Mouse (Mus musculus) lung, embryonic 16.5 days (tissue): ENCODE measurements around the gene Ndufs2. TPM values are rescaled to one million over a fixed set of nuclear protein-coding genes. Genes with fewer than 3 reads are reported as not detected.

ENCODE experiments used
- ATAC-seq: fragments of 200-750 bp; cut with Nextera tagmentation; 2 replicates; pipeline ENCODE4 v1.8.0; 2017; ENCODE audit warnings: low read depth, mild to moderate bottlenecking, moderate library complexity
- H3K27ac ChIP-seq: fragments of 300-500 bp; sonication (generic); 2 replicates; pipeline ENCODE4 v1.5.1; 2014; ENCODE audit warnings: mild to moderate bottlenecking, control low read depth, low read length
- H3K27me3 ChIP-seq: fragments of 300-500 bp; sonication (generic); 2 replicates; pipeline ENCODE4 v1.6.1; 2014; ENCODE audit warnings: low read depth, low read length, mixed read lengths; ENCODE audit not compliant: control insufficient read depth, insufficient read depth
- H3K36me3 ChIP-seq: fragments of 300-500 bp; sonication (generic); 2 replicates; pipeline ENCODE4 v1.6.1; 2014; ENCODE audit warnings: low read length; ENCODE audit not compliant: control insufficient read depth, insufficient read depth
- H3K4me1 ChIP-seq: fragments of 300-500 bp; sonication (generic); replicated peaks from 2 replicates; pipeline ENCODE4 v1.6.1; 2014; ENCODE audit warnings: low read length, mixed read lengths; ENCODE audit not compliant: control insufficient read depth, insufficient read depth
- H3K4me2 ChIP-seq: fragments of 300-500 bp; sonication (generic); 2 replicates; pipeline ENCODE4 v1.6.1; 2014; ENCODE audit warnings: low read depth, low read length, control low read depth
- H3K4me3 ChIP-seq: fragments of 300-500 bp; sonication (generic); 2 replicates; pipeline ENCODE4 v1.5.1; 2014; ENCODE audit warnings: mild to moderate bottlenecking, low read length, control low read depth
- H3K9ac ChIP-seq: fragments of 300-500 bp; sonication (generic); 2 replicates; pipeline ENCODE4 v1.6.1; 2014; ENCODE audit warnings: low read length, control low read depth
- H3K9me3 ChIP-seq: fragments of 300-500 bp; sonication (generic); 2 replicates; pipeline ENCODE4 v1.6.1; 2016; ENCODE audit warnings: low read length; ENCODE audit not compliant: control insufficient read depth
- WGBS: fragments of 180-500 bp; shearing (Covaris S2); extraction: QIAGEN DNeasy Blood & Tissue Kit; methylation state at CpG from one replicate; pipeline ENCODE4 v1.1.7; 2014; 5-methylcytosine and 5-hydroxymethylcytosine counted together
- polyA plus RNA-seq: library from polyadenylated mRNA; unstranded; fragments of >200 nt; fragmentation: Nextera tagmentation; extraction: Ambion mirVana; gene quantifications from 2 replicates; pipeline ENCODE4 v1.2.1, GENCODE M21; 2015

The Ndufs2 gene
- polyA plus RNA-seq, 1 experiment from 2014 or later, result 230 TPM

GRCm38 (mm10) chr1:171216241-171216955 lies 34.8 kb downstream of the Ndufs2 start:
- Histone ChIP-seq H3K9me3 (no peaks in the 10 kb centered on the region), H3K4me1 (peaks cover 5% of the 10 kb centered on the region), H3K27ac (no peak overlapping the region), H3K4me2 (no peak overlapping the region), H3K36me3 (peaks cover 10% of the 10 kb centered on the region), H3K4me3 (no peak overlapping the region), H3K27me3 (no peaks in the 10 kb centered on the region), H3K9ac (no peak overlapping the region)
- ATAC-seq, result no peak
- 82% methylated on average over 18 of the region's 18 CpGs for WGBS

GRCm38 (mm10) chr1:171213801-171214496 lies 37.2 kb downstream of the Ndufs2 start, which contains the start of gene Nr1i3:
Gene Nr1i3 (plus strand): TSS chr1:171213970.
- no peak within 1 kb of the TSS for H3K27ac ChIP-seq
- H3K4me2 ChIP-seq, result no peak within 1 kb of the TSS
- no peak within 1 kb of the TSS for H3K9ac ChIP-seq
- H3K27me3 ChIP-seq, result no peaks in the 10 kb centered on the region
- H3K4me3 ChIP-seq, result no peak within 1 kb of the TSS
- no peaks in the 10 kb centered on the region for H3K36me3 ChIP-seq
- no peak for ATAC-seq
- no peaks in the 10 kb centered on the region for H3K9me3 ChIP-seq
- WGBS, result 66% methylated on average over 10 of the region's 10 CpGs
- H3K4me1 ChIP-seq, result no peaks in the 10 kb centered on the region

- ATAC-seq, result no peak
- no peak overlapping the region for H3K27ac ChIP-seq
- no peaks in the 10 kb centered on the region for H3K27me3 ChIP-seq
- WGBS, result 43% methylated on average over 3 of the region's 3 CpGs
- H3K4me1 ChIP-seq, result no peaks in the 10 kb centered on the region
- no peak overlapping the region for H3K4me3 ChIP-seq
- no peak overlapping the region for H3K9ac ChIP-seq
- H3K36me3 ChIP-seq, result no peaks in the 10 kb centered on the region
- no peaks in the 10 kb centered on the region for H3K9me3 ChIP-seq
- H3K4me2 ChIP-seq, result no peak overlapping the region
Measured at GRCm38 (mm10) chr1:171212854-171213253, 38.3 kb downstream of the Ndufs2 start.

- H3K9ac ChIP-seq, result no peak overlapping the region
- ATAC-seq, result no peak
- no peak overlapping the region for H3K4me3 ChIP-seq
- H3K36me3 ChIP-seq, result no peaks in the 10 kb centered on the region
- H3K4me2 ChIP-seq, result no peak overlapping the region
- H3K4me1 ChIP-seq, result no peaks in the 10 kb centered on the region
- H3K27me3 ChIP-seq, result no peaks in the 10 kb centered on the region
- WGBS, result 20% methylated on average over 4 of the region's 4 CpGs
- no peaks in the 10 kb centered on the region for H3K9me3 ChIP-seq
- H3K27ac ChIP-seq, result no peak overlapping the region
Measured at GRCm38 (mm10) chr1:171209409-171209808, 41.8 kb downstream of the Ndufs2 start.

- no peaks in the 10 kb centered on the region for H3K27me3 ChIP-seq
- H3K9ac ChIP-seq, result no peak overlapping the region
- no peaks in the 10 kb centered on the region for H3K4me1 ChIP-seq
- H3K4me2 ChIP-seq, result no peak overlapping the region
- no peaks in the 10 kb centered on the region for H3K9me3 ChIP-seq
- no peak for ATAC-seq
- H3K36me3 ChIP-seq, result no peaks in the 10 kb centered on the region
- no peak overlapping the region for H3K27ac ChIP-seq
- 66% methylated on average over 6 of the region's 6 CpGs for WGBS
- H3K4me3 ChIP-seq, result no peak overlapping the region
Measured at GRCm38 (mm10) chr1:171205704-171206493, 45.3 kb downstream of the Ndufs2 start.

GRCm38 (mm10) chr1:171204249-171204644 lies 46.9 kb downstream of the Ndufs2 start:
- Histone ChIP-seq H3K9ac (no peak overlapping the region), H3K9me3 (no peaks in the 10 kb centered on the region), H3K4me2 (no peak overlapping the region), H3K36me3 (no peaks in the 10 kb centered on the region), H3K4me3 (no peak overlapping the region), H3K4me1 (no peaks in the 10 kb centered on the region), H3K27ac (no peak overlapping the region), H3K27me3 (no peaks in the 10 kb centered on the region)
- 57% methylated on average over 7 of the region's 7 CpGs for WGBS
- ATAC-seq, result no peak

- Histone ChIP-seq H3K9me3 (no peaks in the 10 kb centered on the region), H3K9ac (no peak overlapping the region), H3K4me1 (no peaks in the 10 kb centered on the region), H3K4me2 (no peak overlapping the region), H3K27me3 (no peaks in the 10 kb centered on the region), H3K36me3 (no peaks in the 10 kb centered on the region), H3K27ac (no peak overlapping the region), H3K4me3 (no peak overlapping the region)
- 49% methylated on average over 11 of the region's 11 CpGs for WGBS
- ATAC-seq, result no peak
Measured at GRCm38 (mm10) chr1:171203471-171204248, 47.5 kb downstream of the Ndufs2 start.

- ATAC-seq, result no peak
- Histone ChIP-seq H3K4me2 (no peak overlapping the region), H3K9ac (no peak overlapping the region), H3K4me1 (peaks cover 5% of the 10 kb centered on the region), H3K36me3 (no peaks in the 10 kb centered on the region), H3K27me3 (peaks cover 15% of the 10 kb centered on the region), H3K9me3 (no peaks in the 10 kb centered on the region), H3K27ac (no peak overlapping the region), H3K4me3 (no peak overlapping the region)
- 95% methylated on average over 1 of the region's 1 CpGs for WGBS
Measured at GRCm38 (mm10) chr1:171200769-171201168, 50.4 kb downstream of the Ndufs2 start.
